In genomic region chr3:84344725-84345645, GRCm38 (mm10) we compare ENCODE assay signal across 8 mouse cellular contexts. TPM values are rescaled to one million over a fixed set of nuclear protein-coding genes. Genes with fewer than 3 reads are reported as not detected.
DNase-seq lines count a peak whose midpoint lies in the region; ATAC-seq and TF ChIP-seq lines count a peak whose summit lies in the region.

No protein-coding gene starts in this region.

- H3K9ac ChIP-seq in hindbrain, embryonic 13.5 days: peak overlapping the region; percentile 59; the same call in 1 of the 2 replicates

- no peaks in the 10 kb centered on the region for H3K9me3 ChIP-seq in hindbrain, embryonic 13.5 days

- in situ Hi-C loops in Patski (cut with MboI; ENCODE audit: low pct_unique_long_range_greater_than_20kb): loop anchor here (10.0 kb wide), 2 partner anchors 140 to 190 kb away; partner anchors contain the start of gene Fhdc1

- WGBS in hindbrain, embryonic 13.5 days: 15% methylated on average over 28 of the region's 28 CpGs

- H3K27me3 ChIP-seq in Patski: no peaks in the 10 kb centered on the region
- peaks cover 13% of the 10 kb centered on the region; the same call in 1 of the 2 replicates for H3K27me3 ChIP-seq in hindbrain, embryonic 13.5 days

- peak overlapping the region; percentile 37 for H3K4me3 ChIP-seq in hindbrain, embryonic 13.5 days

- peak; percentile 99 for TF ChIP-seq CTCF in Patski (IDR thresholded peaks at IDR 0.05)

- H3K27ac ChIP-seq in hindbrain, embryonic 13.5 days: no peak overlapping the region

- CTCF ChIA-PET in Patski (lab: Charles Lee): interaction anchor here (0.6 to 6.8 kb wide), 17 partner anchors 9 to 346 kb away, joined by 3 to 100 read pairs (median 6); partner anchors contain the start of gene Fhdc1

- no peaks in the 10 kb centered on the region for H3K36me3 ChIP-seq in hindbrain, embryonic 13.5 days

- peak overlapping the region; percentile 67 for H3K4me2 ChIP-seq in hindbrain, embryonic 13.5 days

- peaks cover 15% of the 10 kb centered on the region for H3K4me1 ChIP-seq in hindbrain, embryonic 13.5 days (replicated peaks)

- peak; percentile 87 for DNase-seq in Patski (ENCODE audit: low read depth, low spot score)
- peak; percentile 90 to 91 for DNase-seq in cerebellum, postnatal 10 days
- DNase-seq in frontal cortex, postnatal 14 days (ENCODE audit: low spot score in 2 of 2): peak; percentile 70 to 85
- peak; percentile 78 to 90 for DNase-seq in layer of hippocampus, postnatal 14 days (ENCODE audit: low spot score in 2 of 2)
- peak; percentile 92 for DNase-seq in lung, postnatal 10 days
- peak; percentile 50 for DNase-seq in retina, adult 2 months (ENCODE audit: low read depth, low spot score)
- peak; percentile 76 for DNase-seq in thymus, postnatal 25 days

- POLR2A ChIA-PET in Patski (lab: Charles Lee): interaction anchor here (1.5 kb wide), 1 partner anchor 26 kb away, joined by 5 read pairs; no protein-coding TSS in a partner anchor

- peak; percentile 78 for ATAC-seq in Patski
- ATAC-seq in hindbrain, embryonic 13.5 days (ENCODE audit: low FRiP score): peak; percentile 77

RNA-seq across cellular contexts. Expression of gene Trim2, which starts 38.3 kb away (rescaled TPM):
- polyA plus RNA-seq in Patski (2021): 30.7 TPM
- polyA plus RNA-seq in hindbrain, embryonic 13.5 days (2015; fragmentation: Nextera tagmentation; extraction: Ambion mirVana): 131 and 137 TPM in 2 replicates
- total RNA-seq in layer of hippocampus, postnatal 14 days (2021): 100 to 1,000 TPM; 329 to 334 TPM
